Mouse (Mus musculus) myocyte (in vitro differentiated cells): ENCODE results near the gene Nell1. TPM values are rescaled to one million over a fixed set of nuclear protein-coding genes. Genes with fewer than 3 reads are reported as not detected.

Experiments used
- H3K27me3 ChIP-seq: one replicate; pipeline ENCODE4 v1.6.1; 2011; ENCODE audit not compliant: control insufficient read depth, insufficient read depth, insufficient read length
- H3K36me3 ChIP-seq: one replicate; pipeline ENCODE4 v1.6.1; 2011; ENCODE audit not compliant: control insufficient read depth, insufficient read depth
- H3K4me2 ChIP-seq: one replicate; pipeline ENCODE4 v1.6.1; 2011; ENCODE audit warnings: low read depth, control low read depth
- H3K4me3 ChIP-seq: one replicate; pipeline ENCODE4 v1.5.1; 2011; ENCODE audit warnings: mild to moderate bottlenecking, control low read depth, moderate library complexity
- H3K79me2 ChIP-seq: one replicate; pipeline ENCODE4 v1.6.1; 2011; ENCODE audit not compliant: control insufficient read depth, insufficient read depth
- H3ac ChIP-seq: one replicate; pipeline ENCODE4 v1.6.1; 2011; ENCODE audit not compliant: control insufficient read depth, insufficient read length
- CEBPB ChIP-seq: IDR thresholded peaks from 2 replicates; pipeline ENCODE4 v1.6.1; 2011; ENCODE audit warnings: mild to moderate bottlenecking, moderate library complexity; ENCODE audit not compliant: poor library complexity, insufficient read depth, severe bottlenecking
- E2F4 ChIP-seq: IDR thresholded peaks from one replicate; pipeline ENCODE4 v1.6.1; 2011; ENCODE audit warnings: mild to moderate bottlenecking, control low read depth, moderate library complexity; ENCODE audit not compliant: insufficient read depth
- MAX ChIP-seq: IDR thresholded peaks from one replicate; pipeline ENCODE4 v1.6.1; 2011; ENCODE audit warnings: low read depth, mild to moderate bottlenecking, control low read depth
- MYOD1 ChIP-seq, 3 experiments: IDR thresholded peaks; one replicate each; pipeline ENCODE4 v1.6.1; 2011; ENCODE audit warnings: control low read depth in 2 of 3, low read depth in 2 of 3, mild to moderate bottlenecking in 2 of 3, moderate library complexity in 1 of 3; ENCODE audit not compliant: insufficient read length in 2 of 3, control insufficient read depth in 1 of 3
- MYOG ChIP-seq, 3 experiments: IDR thresholded peaks; one replicate each; pipeline ENCODE4 v1.6.1; 2011; ENCODE audit warnings: control low read depth in 2 of 3, low read depth in 2 of 3, mild to moderate bottlenecking in 2 of 3; ENCODE audit not compliant: insufficient read length in 2 of 3, control insufficient read depth in 1 of 3, insufficient read depth in 1 of 3
- POLR2A ChIP-seq: IDR thresholded peaks from one replicate; pipeline ENCODE4 v1.6.1; 2011; ENCODE audit warnings: low read depth, mild to moderate bottlenecking, control low read depth, moderate library complexity; ENCODE audit not compliant: insufficient read length
- POLR2AphosphoS2 ChIP-seq: IDR thresholded peaks from one replicate; pipeline ENCODE4 v1.6.1; 2011; ENCODE audit warnings: low read depth, control low read depth; ENCODE audit not compliant: insufficient read length
- REST ChIP-seq: IDR thresholded peaks from one replicate; pipeline ENCODE4 v1.6.1; 2011; ENCODE audit warnings: mild to moderate bottlenecking, control low read depth, moderate library complexity; ENCODE audit not compliant: insufficient read depth, insufficient read length
- SRF ChIP-seq: IDR thresholded peaks from one replicate; pipeline ENCODE4 v1.6.1; 2011; ENCODE audit warnings: low read depth; ENCODE audit not compliant: control insufficient read depth, insufficient read length
- TCF12 ChIP-seq: IDR thresholded peaks from one replicate; pipeline ENCODE4 v1.6.1; 2011; ENCODE audit warnings: mild to moderate bottlenecking, control low read depth; ENCODE audit not compliant: poor library complexity, insufficient read depth, severe bottlenecking
- TCF3 ChIP-seq: IDR thresholded peaks from one replicate; pipeline ENCODE4 v1.6.1; 2011; ENCODE audit warnings: low read depth, control low read depth; ENCODE audit not compliant: insufficient read length
- USF1 ChIP-seq: IDR thresholded peaks from one replicate; pipeline ENCODE4 v1.6.1; 2011; ENCODE audit warnings: low read depth, mild to moderate bottlenecking, control low read depth, moderate library complexity
- polyA plus RNA-seq: library from polyadenylated mRNA; unstranded; fragments of >200 nt; fragmentation: generic; extraction: Trizol; gene quantifications from one replicate; pipeline ENCODE4 v1.2.1, GENCODE M21; 2012; ENCODE audit warnings: missing spikeins

The Nell1 gene
- polyA plus RNA-seq, 1 experiment: not detected

GRCm38 (mm10) chr7:50773516-50773915 is 798.9 kb downstream of the Nell1 start:
- H3K4me2 ChIP-seq: no peak overlapping the region
- H3ac ChIP-seq: no peak overlapping the region
- no peaks in the 10 kb centered on the region for H3K79me2 ChIP-seq
- H3K4me3 ChIP-seq: no peak overlapping the region
- TF ChIP-seq MYOG (IDR thresholded peaks at IDR 0.05; ENCODE audit: control insufficient read depth in 1 of 3, insufficient read depth in 1 of 3, insufficient read length in 2 of 3, low read depth in 2 of 3) (no peak), TCF12 (no peak), MAX (no peak), TCF3 (no peak), CEBPB (no peak), REST (no peak)
- H3K36me3 ChIP-seq: no peaks in the 10 kb centered on the region
- no peaks in the 10 kb centered on the region for H3K27me3 ChIP-seq

GRCm38 (mm10) chr7:50781105-50781504 is 806.4 kb downstream of the Nell1 start:
- H3K4me3 ChIP-seq: no peak overlapping the region
- no peak overlapping the region for H3K4me2 ChIP-seq
- no peaks in the 10 kb centered on the region for H3K36me3 ChIP-seq
- TF ChIP-seq USF1 (no peak), TCF12 (no peak), MYOG (IDR thresholded peaks at IDR 0.05; ENCODE audit: control insufficient read depth in 1 of 3, insufficient read depth in 1 of 3, insufficient read length in 2 of 3, low read depth in 2 of 3) (no peak), POLR2A (no peak), TCF3 (no peak), CEBPB (no peak), MYOD1 (IDR thresholded peaks at IDR 0.05; ENCODE audit: control insufficient read depth in 1 of 3, insufficient read length in 2 of 3, low read depth in 2 of 3) (no peak), E2F4 (no peak), MAX (no peak), REST (no peak), POLR2AphosphoS2 (no peak), SRF (no peak)
- no peaks in the 10 kb centered on the region for H3K79me2 ChIP-seq
- H3K27me3 ChIP-seq: no peaks in the 10 kb centered on the region
- H3ac ChIP-seq: no peak overlapping the region

- Histone ChIP-seq H3K79me2 (no peaks in the 10 kb centered on the region), H3ac (no peak overlapping the region), H3K4me2 (no peak overlapping the region), H3K4me3 (no peak overlapping the region), H3K27me3 (no peaks in the 10 kb centered on the region), H3K36me3 (no peaks in the 10 kb centered on the region)
- TF ChIP-seq MYOD1 (IDR thresholded peaks at IDR 0.05; ENCODE audit: control insufficient read depth in 1 of 3, insufficient read length in 2 of 3, low read depth in 2 of 3) (no peak), E2F4 (no peak), MYOG (IDR thresholded peaks at IDR 0.05; ENCODE audit: control insufficient read depth in 1 of 3, insufficient read depth in 1 of 3, insufficient read length in 2 of 3, low read depth in 2 of 3) (no peak), SRF (no peak), CEBPB (no peak), USF1 (no peak), POLR2A (no peak), REST (no peak), TCF3 (no peak), MAX (no peak), POLR2AphosphoS2 (no peak), TCF12 (no peak)
These were observed 809.0 kb downstream of the Nell1 start for GRCm38 (mm10) chr7:50783652-50784051.

GRCm38 (mm10) chr7:50826180-50826579 is 851.5 kb downstream of the Nell1 start:
- no peak overlapping the region for H3ac ChIP-seq
- no peaks in the 10 kb centered on the region for H3K79me2 ChIP-seq
- no peak overlapping the region for H3K4me2 ChIP-seq
- no peak overlapping the region for H3K4me3 ChIP-seq
- no peaks in the 10 kb centered on the region for H3K27me3 ChIP-seq
- no peaks in the 10 kb centered on the region for H3K36me3 ChIP-seq
- TF ChIP-seq TCF3: no peak
- TF ChIP-seq POLR2A: no peak
- TF ChIP-seq MYOD1 (IDR thresholded peaks at IDR 0.05; ENCODE audit: control insufficient read depth in 1 of 3, insufficient read length in 2 of 3, low read depth in 2 of 3): no peak
- TF ChIP-seq CEBPB: no peak
- TF ChIP-seq TCF12: no peak
- TF ChIP-seq E2F4: no peak
- no peak for TF ChIP-seq USF1

GRCm38 (mm10) chr7:50832799-50833198 is 858.1 kb downstream of the Nell1 start:
- no peaks in the 10 kb centered on the region for H3K79me2 ChIP-seq
- H3K4me2 ChIP-seq: no peak overlapping the region
- H3K36me3 ChIP-seq: no peaks in the 10 kb centered on the region
- no peaks in the 10 kb centered on the region for H3K27me3 ChIP-seq
- TF ChIP-seq CEBPB (no peak), MYOG (IDR thresholded peaks at IDR 0.05; ENCODE audit: control insufficient read depth in 1 of 3, insufficient read depth in 1 of 3, insufficient read length in 2 of 3, low read depth in 2 of 3) (no peak), TCF3 (no peak), POLR2AphosphoS2 (no peak), REST (no peak)
- no peak overlapping the region for H3K4me3 ChIP-seq
- no peak overlapping the region for H3ac ChIP-seq
